Mouse (Mus musculus) granulocyte monocyte progenitor cell, adult 5-6 weeks (primary cell): ENCODE data around the gene Fem1b. TPM values are rescaled to one million over a fixed set of nuclear protein-coding genes. Genes with fewer than 3 reads are reported as not detected.

Source experiments
- ATAC-seq: replicated peaks from 2 replicates; pipeline ENCODE4 v1.8.0; 2016; ENCODE audit warnings: mild to moderate bottlenecking, moderate TSS enrichment, inconsistent platforms; ENCODE audit not compliant: poor library complexity, severe bottlenecking
- total RNA-seq, 2 experiments: library from RNA; stranded (forward) in 1 of 2; stranded (reverse) in 1 of 2; fragments of 200-712, 200-1000 nt in 1 of 2; fragments of >200 nt in 1 of 2; fragmentation: Nextera tagmentation in 1 of 2; gene quantifications; 2 replicates each; pipeline ENCODE4 v1.2.3; 2014 to 2017

The Fem1b gene
- total RNA-seq, 2 experiments from 2014 or later, result 27.5 to 43.9 TPM

DNA sequence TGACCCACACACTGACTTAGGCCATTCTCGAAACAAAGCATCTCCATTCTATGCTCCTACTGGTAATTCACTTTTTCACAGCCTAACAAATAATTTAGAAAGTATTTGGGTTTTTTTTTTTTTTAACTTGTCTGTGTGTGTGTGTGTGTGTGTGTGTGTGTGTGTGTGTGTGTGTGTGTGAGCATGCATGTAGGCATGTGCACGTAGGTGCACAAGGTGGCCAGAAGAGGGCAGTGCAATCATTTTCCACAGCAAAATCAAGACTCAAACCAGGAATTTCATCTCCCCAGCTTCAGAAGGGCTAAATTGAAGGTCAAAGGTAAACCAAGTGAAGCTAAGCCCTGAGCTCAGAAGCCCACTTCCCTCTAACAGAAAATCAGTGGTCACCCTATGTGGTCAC is 27.5 kb downstream of the Fem1b start:
- no peak for ATAC-seq

- ATAC-seq, result no peak
Measured at GRCm38 (mm10) chr9:62782976-62783781, 28.6 kb downstream of the Fem1b start.

- ATAC-seq, result no peak
Measured at GRCm38 (mm10) chr9:62781965-62782364, 29.8 kb downstream of the Fem1b start.

- no peak for ATAC-seq
Measured at GRCm38 (mm10) chr9:62778721-62779120, 33.0 kb downstream of the Fem1b start.

GRCm38 (mm10) chr9:62777461-62777860 is 34.3 kb downstream of the Fem1b start:
- peak; percentile 72 for ATAC-seq

DNA sequence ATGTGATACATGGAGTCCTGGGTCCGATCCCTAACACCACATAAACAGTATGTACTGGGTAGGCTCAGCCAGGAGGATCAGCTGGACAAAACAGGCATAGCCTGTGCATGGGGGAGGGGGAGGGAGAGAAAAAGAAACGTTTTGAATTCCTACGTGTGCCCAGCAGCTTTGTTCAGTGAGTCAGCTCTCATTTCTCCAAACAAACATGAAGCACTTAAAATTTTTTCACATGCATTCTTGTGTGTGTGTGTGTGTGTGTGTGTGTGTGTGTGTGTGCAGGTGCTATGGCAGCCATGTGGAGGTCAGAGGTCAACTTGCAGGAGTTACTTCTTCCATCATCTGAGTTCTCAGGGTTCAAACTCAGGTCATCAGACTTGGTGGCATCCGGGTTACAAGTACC is 36.3 kb downstream of the Fem1b start:
- no peak for ATAC-seq

GRCm38 (mm10) chr9:62772746-62773145 is 39.0 kb downstream of the Fem1b start:
- no peak for ATAC-seq

DNA sequence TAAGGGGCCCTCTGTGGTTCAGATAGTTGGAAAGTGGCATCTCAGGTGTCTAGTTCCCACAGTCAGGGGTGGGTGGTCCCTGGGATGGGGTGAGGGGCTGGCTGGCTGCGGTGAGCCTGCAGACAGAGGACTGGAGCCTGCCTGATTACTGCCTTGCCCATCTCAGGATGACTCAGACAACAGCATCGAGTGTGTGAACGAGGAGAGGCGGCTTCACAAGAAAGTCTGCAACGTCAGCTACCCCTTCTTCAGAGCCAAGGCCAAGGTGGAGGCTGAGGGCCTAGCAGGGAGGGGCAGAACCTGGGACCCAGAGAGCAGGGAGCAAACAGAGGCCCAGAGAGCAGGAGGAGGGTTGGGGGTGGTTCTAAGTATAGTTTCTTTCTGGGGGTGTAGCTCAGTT is 43.4 kb downstream of the Fem1b start:
- ATAC-seq, result no peak

GRCm38 (mm10) chr9:62767464-62767863 is 44.3 kb downstream of the Fem1b start:
- no peak for ATAC-seq

DNA sequence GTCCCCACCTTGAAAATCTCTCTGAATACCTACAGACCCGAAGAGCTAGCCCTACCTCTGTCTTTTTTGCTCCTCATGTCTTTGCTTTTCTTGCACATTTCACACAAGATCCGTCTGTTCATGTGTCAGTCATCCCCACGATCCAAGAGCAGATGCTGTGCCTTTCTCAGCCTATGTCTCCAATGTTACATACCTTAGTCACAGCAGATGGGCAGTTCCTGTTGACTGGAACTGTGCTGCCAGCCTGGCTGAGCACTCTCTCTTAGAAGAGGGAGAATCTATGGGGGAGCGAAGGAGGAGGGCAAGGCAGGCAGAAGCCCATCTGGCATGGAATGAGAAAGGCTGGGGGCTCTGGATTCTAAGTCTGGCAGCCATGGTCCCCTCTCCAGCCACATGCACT is 46.4 kb downstream of the Fem1b start:
- ATAC-seq, result no peak

GRCm38 (mm10) chr9:62763478-62763877 is 48.3 kb downstream of the Fem1b start:
- ATAC-seq, result no peak

DNA sequence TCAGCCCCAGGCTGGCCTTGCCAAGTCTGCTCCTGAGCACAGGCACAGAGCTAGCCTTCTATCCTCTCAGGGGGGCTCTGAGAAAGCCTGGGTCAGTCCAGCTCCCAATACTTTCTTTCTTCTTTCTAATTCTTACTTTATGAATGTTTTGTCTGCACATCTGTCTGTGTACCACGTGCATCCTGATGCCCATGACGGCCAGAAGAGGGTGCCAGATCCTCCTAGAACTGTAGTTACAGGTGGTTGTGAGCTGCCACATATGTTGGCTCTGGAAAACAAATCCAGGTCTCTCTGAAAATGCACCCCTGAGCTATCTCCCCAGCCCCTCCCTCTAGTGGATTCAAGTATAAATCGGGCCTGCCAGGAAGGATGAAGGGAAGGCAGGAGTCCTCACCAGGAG is 52.1 kb downstream of the Fem1b start:
- no peak for ATAC-seq

DNA sequence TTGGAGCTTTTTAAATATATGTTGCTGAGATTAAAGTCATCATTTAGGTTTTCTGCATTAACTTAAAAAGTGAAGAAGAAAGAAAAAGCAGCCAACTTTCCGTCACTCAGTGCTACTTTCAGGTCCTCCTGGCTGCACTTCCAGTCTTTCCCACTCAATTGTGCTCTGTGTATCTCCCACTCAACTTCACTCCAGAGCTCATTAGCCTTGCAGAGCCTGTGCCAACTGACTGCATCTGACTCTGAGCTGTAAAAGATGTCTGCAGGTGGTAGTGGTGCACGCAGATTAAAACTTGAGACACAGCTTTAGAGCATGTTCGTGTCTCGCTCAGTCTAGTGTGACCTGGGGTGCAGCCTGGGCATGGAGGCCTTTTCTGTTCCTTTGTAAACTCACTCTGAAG is 53.4 kb downstream of the Fem1b start:
- no peak for ATAC-seq

- ATAC-seq, result no peak
Measured at GRCm38 (mm10) chr9:62750381-62750780, 61.4 kb downstream of the Fem1b start.

DNA sequence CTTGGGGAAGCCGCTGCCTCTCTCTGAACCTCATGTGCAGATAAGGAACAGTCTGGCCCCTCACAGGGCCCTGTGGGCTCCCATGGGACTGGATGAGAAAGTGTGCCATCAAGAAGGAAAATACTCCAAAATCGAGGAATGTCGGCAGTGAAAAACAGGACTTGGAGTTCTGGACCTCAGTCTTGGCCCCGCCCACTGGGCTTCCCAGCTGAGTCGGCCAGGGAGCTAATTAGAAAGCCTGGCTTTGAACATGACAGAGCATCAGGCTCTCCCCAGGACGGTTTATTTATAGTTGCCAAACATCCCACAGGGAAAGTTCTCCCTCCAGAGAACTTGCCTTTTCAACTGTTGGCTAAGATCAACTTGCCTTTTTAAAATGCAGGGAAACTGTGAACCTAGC is 62.1 kb downstream of the Fem1b start:
- no peak for ATAC-seq

- no peak for ATAC-seq
Measured at GRCm38 (mm10) chr9:62746646-62747045, 65.1 kb downstream of the Fem1b start.

DNA sequence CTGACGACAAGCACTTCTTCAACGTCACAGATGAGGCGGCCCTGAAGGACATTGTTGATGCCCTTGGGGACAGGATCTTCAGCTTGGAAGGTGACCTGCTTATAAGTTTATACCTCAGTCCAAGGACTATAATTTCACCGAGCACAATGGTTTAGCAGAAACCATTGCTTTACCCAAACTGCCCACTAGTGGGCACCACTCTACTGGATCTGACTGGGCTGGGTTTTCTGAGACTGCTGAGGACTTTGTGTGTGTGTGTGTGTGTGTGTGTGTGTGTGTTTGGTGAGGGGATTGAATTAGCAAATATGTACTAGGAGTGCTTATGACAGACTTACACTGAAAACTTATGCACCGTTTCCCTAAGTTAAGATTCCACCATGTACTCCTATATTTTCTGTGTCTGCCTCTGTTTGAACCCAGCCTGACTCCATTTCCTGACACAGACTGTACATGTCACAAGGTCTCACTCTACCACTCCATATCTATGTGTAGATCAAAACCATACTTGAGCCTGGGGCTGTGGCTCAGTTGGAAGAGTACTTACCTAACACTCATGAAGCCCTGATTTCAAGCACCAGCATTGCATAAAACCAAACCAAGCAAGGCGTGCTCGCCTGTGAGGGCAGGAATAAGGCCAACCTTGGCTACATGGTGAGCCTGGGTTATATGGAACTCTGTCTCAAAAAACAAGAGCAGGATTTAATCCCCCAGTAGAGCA is 67.0 kb downstream of the Fem1b start:
- ATAC-seq, result no peak

Other genes starting within 250 kb of the Fem1b start
- gene Itga11, start 134.1 kb downstream of the Fem1b start, total RNA-seq (2014; fragmentation: Nextera tagmentation), result not detected in 2 replicates
- 0.22 TPM in 1 of 2 replicates, not detected in the other for gene Itga11, start 134.1 kb downstream of the Fem1b start, total RNA-seq (2017)
- 61.8 and 79.0 TPM in 2 replicates for gene Cln6, start 26.9 kb upstream of the Fem1b start, total RNA-seq (2014; fragmentation: Nextera tagmentation)
- gene Cln6, start 26.9 kb upstream of the Fem1b start, total RNA-seq (2017), result 17.0 and 20.7 TPM in 2 replicates
- 1.1 and 6.9 TPM in 2 replicates for gene Calml4, start 46.1 kb upstream of the Fem1b start, total RNA-seq (2014; fragmentation: Nextera tagmentation)
- gene Calml4, start 46.1 kb upstream of the Fem1b start, total RNA-seq (2017), result 0.13 and 2.3 TPM in 2 replicates
- 44.4 and 57.8 TPM in 2 replicates for gene Pias1, start 176.0 kb upstream of the Fem1b start, total RNA-seq (2014; fragmentation: Nextera tagmentation)
- gene Pias1, start 176.0 kb upstream of the Fem1b start, total RNA-seq (2017), result 19.0 and 38.3 TPM in 2 replicates